Mouse (Mus musculus) telencephalon, adult 2 months (tissue): ENCODE measurements around the gene Adgre5.

Source experiments
- DNase-seq: peaks from one replicate; pipeline ENCODE4 v3.0.0-alpha.2; 2011; ENCODE audit warnings: low read depth, low spot score

Adgre5 gene

DNA sequence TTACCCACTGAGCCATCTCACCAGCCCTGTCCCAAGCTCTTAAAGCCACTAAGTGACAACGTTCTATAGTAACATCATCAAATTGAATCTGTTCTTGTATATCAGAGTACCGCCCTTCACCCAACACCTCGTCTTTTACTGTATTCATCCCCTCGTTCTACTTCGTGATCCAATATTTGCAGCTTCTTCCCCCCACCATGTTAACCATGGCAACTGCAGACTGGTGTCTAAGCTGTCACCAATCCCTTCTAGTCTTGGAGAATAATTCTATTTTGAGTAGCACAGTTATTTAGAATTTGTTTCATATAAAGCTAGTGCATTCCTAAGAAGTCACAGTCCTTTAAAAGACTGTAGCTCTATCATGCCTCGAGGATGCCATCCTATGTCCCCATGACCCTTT, 51.9 kb downstream of the Adgre5 start:
- DNase-seq, result no peak

- no peak for DNase-seq
These were observed 56.6 kb downstream of the Adgre5 start for GRCm38 (mm10) chr8:83684517-83684916.

- no peak for DNase-seq
These were observed 60.0 kb downstream of the Adgre5 start for GRCm38 (mm10) chr8:83681099-83681498.

GRCm38 (mm10) chr8:83680603-83681002, 60.5 kb downstream of the Adgre5 start:
- DNase-seq, result no peak

DNA sequence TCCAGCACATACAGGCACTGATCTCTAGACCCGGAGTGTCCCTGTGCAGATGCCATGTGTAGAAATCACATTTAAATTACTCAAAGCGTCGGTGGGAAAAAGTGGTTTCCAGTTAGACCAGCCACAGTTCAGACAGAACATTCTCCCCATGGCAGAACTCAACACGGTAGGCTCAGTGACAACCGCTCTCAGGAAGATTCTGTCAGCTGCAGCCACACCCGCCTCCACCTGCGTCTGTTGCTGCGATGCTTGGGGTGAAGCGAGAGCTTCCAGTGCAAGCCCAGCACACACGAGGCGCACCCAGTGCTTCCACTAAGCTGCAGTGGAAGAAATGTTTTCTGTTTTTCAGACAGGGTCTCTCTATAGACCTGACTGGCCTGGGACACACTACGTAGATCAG, 61.3 kb downstream of the Adgre5 start:
- peak; percentile 67 for DNase-seq

- DNase-seq, result no peak
These were observed 66.6 kb downstream of the Adgre5 start for GRCm38 (mm10) chr8:83674497-83674896.
